Mouse (Mus musculus) stomach, postnatal 0 days (tissue): Measurements from ENCODE around the gene 4931429L15Rik. TPM values are rescaled to one million over a fixed set of nuclear protein-coding genes. Genes with fewer than 3 reads are reported as not detected.

Source experiments
- ATAC-seq: fragments of 200-750 bp; cut with Nextera tagmentation; 2 replicates; pipeline ENCODE4 v1.8.0; 2017; ENCODE audit not compliant: low FRiP score, low TSS enrichment
- DNase-seq: peaks from one replicate; pipeline ENCODE4 v3.0.0-alpha.2; 2016; ENCODE audit warnings: low spot score
- H3K27ac ChIP-seq: fragments of 300-500 bp; sonication (generic); replicated peaks from 2 replicates; pipeline ENCODE4 v1.5.1; 2014; ENCODE audit warnings: mild to moderate bottlenecking, control low read depth
- H3K27me3 ChIP-seq: fragments of 300-500 bp; sonication (generic); 2 replicates; pipeline ENCODE4 v1.6.1; 2014; ENCODE audit warnings: low read length; ENCODE audit not compliant: control insufficient read depth, insufficient read depth
- H3K36me3 ChIP-seq: fragments of 300-500 bp; sonication (generic); 2 replicates; pipeline ENCODE4 v1.6.1; 2014; ENCODE audit warnings: low read length, mixed read lengths; ENCODE audit not compliant: control insufficient read depth, insufficient read depth
- H3K4me1 ChIP-seq: fragments of 300-500 bp; sonication (generic); replicated peaks from 2 replicates; pipeline ENCODE4 v1.6.1; 2014; ENCODE audit warnings: antibody characterized with exemption; ENCODE audit not compliant: control insufficient read depth, insufficient read depth
- H3K4me2 ChIP-seq: fragments of 300-500 bp; sonication (generic); replicated peaks from 2 replicates; pipeline ENCODE4 v1.6.1; 2014; ENCODE audit warnings: low read depth, mild to moderate bottlenecking, control low read depth, moderate library complexity
- H3K4me3 ChIP-seq: fragments of 300-500 bp; sonication (generic); 2 replicates; pipeline ENCODE4 v1.5.1; 2014; ENCODE audit warnings: low read depth, low read length, control low read depth
- H3K9ac ChIP-seq: fragments of 300-500 bp; sonication (generic); 2 replicates; pipeline ENCODE4 v1.6.1; 2014; ENCODE audit warnings: mild to moderate bottlenecking, low read length, control low read depth, mixed read lengths
- H3K9me3 ChIP-seq: fragments of 300-500 bp; sonication (generic); 2 replicates; pipeline ENCODE4 v1.6.1; 2016; ENCODE audit warnings: low read length; ENCODE audit not compliant: control insufficient read depth
- CTCF ChIP-seq: IDR thresholded peaks from 2 replicates; pipeline ENCODE4 v1.5.1; 2016; ENCODE audit warnings: antibody characterized with exemption, low read depth, mild to moderate bottlenecking, moderate library complexity
- EP300 ChIP-seq: optimal IDR thresholded peaks from 2 replicates; pipeline ENCODE3; 2016; ENCODE audit warnings: antibody characterized with exemption
- WGBS: fragments of 180-500 bp; shearing (Covaris S2); extraction: QIAGEN DNeasy Blood & Tissue Kit; methylation state at CpG from one replicate; pipeline ENCODE4 v1.1.7; 2014; 5-methylcytosine and 5-hydroxymethylcytosine counted together
- polyA plus RNA-seq: library from polyadenylated mRNA; unstranded; fragments of >200 nt; fragmentation: Nextera tagmentation; extraction: Ambion mirVana; gene quantifications from 2 replicates; pipeline ENCODE4 v1.2.1, GENCODE M21; 2015

Gene 4931429L15Rik
- polyA plus RNA-seq, 1 experiment from 2014 or later = not detected

DNA sequence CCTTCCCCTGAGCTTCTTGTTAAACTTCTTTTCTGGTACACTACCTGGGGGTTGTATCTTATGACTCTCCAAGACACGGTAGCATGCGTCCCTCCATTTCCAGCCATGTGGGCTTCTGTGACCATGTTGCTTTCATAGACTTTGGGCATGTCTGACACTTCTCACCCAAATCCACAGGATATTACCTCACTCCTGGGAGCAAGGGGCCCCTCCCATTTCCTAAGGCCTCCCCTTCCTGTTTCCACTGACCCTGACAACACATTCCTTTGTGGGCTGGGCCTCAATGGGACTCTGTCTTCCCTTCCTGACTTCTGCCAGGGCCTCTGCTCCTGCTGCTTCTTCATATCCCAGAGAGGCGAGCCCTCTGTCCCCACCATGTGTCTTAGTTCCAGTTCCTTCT is 62.2 kb downstream of the 4931429L15Rik start:
- DNase-seq (no peak), ATAC-seq (no peak)
- Histone ChIP-seq H3K4me2 (no peak overlapping the region), H3K36me3 (no peaks in the 10 kb centered on the region), H3K9me3 (no peaks in the 10 kb centered on the region), H3K27me3 (no peaks in the 10 kb centered on the region), H3K4me1 (no peaks in the 10 kb centered on the region), H3K9ac (no peak overlapping the region), H3K4me3 (no peak overlapping the region), H3K27ac (no peak overlapping the region)
- TF ChIP-seq CTCF (no peak), EP300 (no peak)
- WGBS = 91% methylated on average over 3 of the region's 3 CpGs

DNA sequence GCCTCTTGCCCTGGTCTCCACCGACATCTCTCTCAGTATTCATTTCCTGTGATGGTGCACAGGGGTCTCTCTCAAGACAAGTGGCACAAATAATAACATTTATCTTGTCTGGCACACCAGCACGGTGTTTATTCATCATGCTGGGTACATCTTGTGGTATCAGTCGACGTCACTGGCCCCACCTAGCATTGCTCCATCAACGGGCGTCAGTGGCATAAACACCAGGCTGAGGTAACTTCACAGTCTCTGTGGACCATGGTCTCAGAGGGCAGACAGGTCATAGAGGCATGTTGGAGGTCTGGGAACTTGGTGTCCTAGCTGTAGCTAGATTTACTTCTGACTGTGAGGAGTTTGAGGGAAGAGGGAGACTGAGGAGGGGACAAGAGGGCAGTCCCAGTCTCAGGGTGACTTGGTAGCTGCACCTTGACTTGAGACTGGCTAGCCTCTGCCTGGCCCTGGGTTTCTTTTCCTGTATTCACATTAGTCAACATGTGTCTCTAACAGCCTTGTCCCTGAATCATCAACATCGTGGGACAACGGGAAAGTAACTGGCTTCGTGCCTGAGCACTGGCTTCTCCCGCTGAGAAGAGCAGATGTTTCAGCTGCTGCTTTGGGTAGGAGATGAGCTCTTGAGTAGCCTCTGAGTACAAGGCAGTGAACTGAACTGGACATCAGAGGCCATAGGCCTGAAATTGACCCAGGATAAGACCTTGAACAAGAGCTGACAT is 63.0 kb downstream of the 4931429L15Rik start:
- 72% methylated on average over 10 of the region's 10 CpGs for WGBS
- ATAC-seq (no peak), DNase-seq (no peak)
- Histone ChIP-seq H3K9me3 (no peaks in the 10 kb centered on the region), H3K4me1 (no peaks in the 10 kb centered on the region), H3K4me3 (no peak overlapping the region), H3K4me2 (no peak overlapping the region), H3K27ac (no peak overlapping the region), H3K9ac (no peak overlapping the region), H3K36me3 (no peaks in the 10 kb centered on the region), H3K27me3 (no peaks in the 10 kb centered on the region)
- TF ChIP-seq EP300 (no peak), CTCF (no peak)

DNA sequence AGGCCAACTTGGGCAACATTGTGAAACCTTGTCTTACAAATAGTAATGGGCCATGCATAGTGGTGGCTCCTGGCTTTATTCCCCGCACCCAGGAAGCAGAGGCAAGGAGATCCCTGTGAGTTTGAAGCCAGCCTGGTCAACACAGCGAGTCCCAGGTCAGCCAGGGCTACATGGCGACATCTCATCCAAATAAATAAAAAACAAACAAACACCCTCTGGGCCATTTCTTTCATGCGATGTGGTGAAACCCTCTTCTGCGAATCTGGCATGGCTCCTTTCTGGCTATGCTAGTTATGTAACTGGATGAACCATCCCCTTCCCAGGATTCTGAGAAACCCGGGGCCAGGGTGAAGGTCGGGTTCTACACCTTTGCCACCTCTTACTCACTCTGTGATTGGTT is 63.6 kb downstream of the 4931429L15Rik start:
- DNase-seq = no peak
- H3K27me3 ChIP-seq = no peaks in the 10 kb centered on the region
- H3K36me3 ChIP-seq = no peaks in the 10 kb centered on the region
- H3K9ac ChIP-seq = no peak overlapping the region
- no peak for TF ChIP-seq CTCF
- TF ChIP-seq EP300 = no peak
- WGBS = 87% methylated on average over 7 of the region's 7 CpGs
- ATAC-seq = no peak
- no peaks in the 10 kb centered on the region for H3K9me3 ChIP-seq
- no peak overlapping the region for H3K27ac ChIP-seq
- no peak overlapping the region for H3K4me2 ChIP-seq
- H3K4me1 ChIP-seq = no peaks in the 10 kb centered on the region
- H3K4me3 ChIP-seq = no peak overlapping the region

Other genes with a start within 250 kb of the 4931429L15Rik start
- 318 and 335 TPM in 2 replicates for gene Apoa1, start 91.4 kb downstream of the 4931429L15Rik start, polyA plus RNA-seq
- gene Apoc3, start 84.3 kb downstream of the 4931429L15Rik start, polyA plus RNA-seq = 0.58 and 1.2 TPM in 2 replicates
- gene Apoa4, start 79.3 kb downstream of the 4931429L15Rik start, polyA plus RNA-seq = 13.7 and 20.3 TPM in 2 replicates
- gene Apoa5, start 51.4 kb downstream of the 4931429L15Rik start, polyA plus RNA-seq = 0.47 and 1.0 TPM in 2 replicates
- gene Zpr1, start 46.9 kb downstream of the 4931429L15Rik start, polyA plus RNA-seq = 30.8 and 32.6 TPM in 2 replicates
- gene Bud13, start 37.0 kb downstream of the 4931429L15Rik start, polyA plus RNA-seq = 7.6 and 8.8 TPM in 2 replicates